Mouse (Mus musculus): ENCODE data around the gene Omg.

DNA sequence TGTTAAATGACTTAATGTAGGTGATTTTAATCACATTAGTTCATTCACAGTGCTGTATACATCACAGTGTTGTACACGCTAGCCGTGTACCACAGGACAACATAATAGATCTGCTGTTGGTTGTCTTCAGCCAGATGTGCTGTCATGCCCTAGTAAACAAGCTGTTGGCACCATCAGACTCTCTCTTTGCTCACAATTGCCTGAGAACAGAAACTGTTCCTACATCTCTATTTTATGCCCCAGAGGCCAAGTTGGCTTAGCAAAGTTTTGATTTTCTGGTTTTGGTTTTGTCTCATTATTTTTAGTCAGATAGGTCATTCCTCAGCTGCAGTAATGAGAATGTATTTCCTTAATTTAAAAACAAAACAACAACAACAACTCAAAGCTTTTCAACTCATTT lies 25.9 kb upstream of the Omg start:
- TF ChIP-seq TAL1 (IDR thresholded peaks at IDR 0.05; ENCODE audit: low read length) (no peak), GATA1 (IDR thresholded peaks at IDR 0.05; ENCODE audit: low read length) (no peak)
